Mouse (Mus musculus) testis, adult 2 months (tissue): Measurements from ENCODE around the gene 1700029F12Rik. TPM values are rescaled to one million over a fixed set of nuclear protein-coding genes. Genes with fewer than 3 reads are reported as not detected.
A peak's percentile ranks its signal among the peaks of the same experiment; 100 is the strongest.

Experiments
- H3K27ac ChIP-seq: fragments of 200-500 bp; 2 replicates; pipeline ENCODE4 v1.5.1; 2012; ENCODE audit warnings: low read depth, low read length; ENCODE audit not compliant: control insufficient read depth, insufficient read depth
- H3K27me3 ChIP-seq: fragments of 200-500 bp; 2 replicates; pipeline ENCODE4 v1.6.1; 2012; ENCODE audit warnings: mild to moderate bottlenecking, low read length, moderate library complexity; ENCODE audit not compliant: control insufficient read depth, insufficient read depth
- H3K36me3 ChIP-seq: fragments of 200-500 bp; 2 replicates; pipeline ENCODE4 v1.6.1; 2012; ENCODE audit warnings: mild to moderate bottlenecking, low read length; ENCODE audit not compliant: control insufficient read depth, insufficient read depth
- H3K4me1 ChIP-seq: fragments of 200-500 bp; 2 replicates; pipeline ENCODE4 v1.6.1; 2012; ENCODE audit warnings: low read length; ENCODE audit not compliant: control insufficient read depth, insufficient read depth
- H3K4me3 ChIP-seq: fragments of 200-500 bp; 2 replicates; pipeline ENCODE4 v1.5.1; 2012; ENCODE audit warnings: low read depth, mild to moderate bottlenecking, low read length, moderate library complexity, mixed read lengths; ENCODE audit not compliant: control insufficient read depth
- CTCF ChIP-seq: fragments of 200-500 bp; IDR thresholded peaks from 2 replicates; pipeline ENCODE4 v1.5.1; 2012; ENCODE audit warnings: low read depth, mild to moderate bottlenecking, inconsistent platforms, low read length, moderate library complexity; ENCODE audit not compliant: control insufficient read depth, insufficient read depth, insufficient replicate concordance
- POLR2A ChIP-seq: fragments of 200-500 bp; IDR thresholded peaks from 2 replicates; pipeline ENCODE4 v1.6.1; 2012; ENCODE audit warnings: low read depth, mild to moderate bottlenecking, inconsistent platforms, low read length, moderate library complexity; ENCODE audit not compliant: control insufficient read depth
- polyA plus RNA-seq: library from polyadenylated mRNA; depleted of rRNA; stranded (reverse); fragments of >200 nt; gene quantifications from 2 replicates; pipeline ENCODE4 v1.2.3, GENCODE M21; 2012; rRNA removed

The 1700029F12Rik gene
- polyA plus RNA-seq, 1 experiment: 2,753 TPM

- Histone ChIP-seq H3K4me1 (peaks cover 21% of the 10 kb centered on the region), H3K27ac (no peak overlapping the region), H3K36me3 (no peaks in the 10 kb centered on the region), H3K4me3 (no peak overlapping the region), H3K27me3 (no peaks in the 10 kb centered on the region)
- TF ChIP-seq POLR2A (no peak), CTCF (no peak)
Observed at GRCm38 (mm10) chr13:96984688-96985087, 49.5 kb downstream of the 1700029F12Rik start.

- Histone ChIP-seq H3K4me3 (peak overlapping the region; percentile 56), H3K36me3 (no peaks in the 10 kb centered on the region), H3K27ac (no peak overlapping the region), H3K4me1 (peaks cover 19% of the 10 kb centered on the region), H3K27me3 (no peaks in the 10 kb centered on the region)
- TF ChIP-seq CTCF (no peak), POLR2A (no peak)
Observed at GRCm38 (mm10) chr13:96983251-96984126, 50.7 kb downstream of the 1700029F12Rik start.

GRCm38 (mm10) chr13:96980561-96980960 lies 53.6 kb downstream of the 1700029F12Rik start:
- H3K27ac ChIP-seq: no peak overlapping the region
- no peaks in the 10 kb centered on the region for H3K27me3 ChIP-seq
- no peaks in the 10 kb centered on the region for H3K36me3 ChIP-seq
- no peak overlapping the region for H3K4me3 ChIP-seq
- TF ChIP-seq POLR2A: no peak
- no peak for TF ChIP-seq CTCF
- peaks cover 19% of the 10 kb centered on the region for H3K4me1 ChIP-seq

- TF ChIP-seq CTCF (no peak), POLR2A (no peak)
- no peaks in the 10 kb centered on the region for H3K36me3 ChIP-seq
- H3K4me3 ChIP-seq: no peak overlapping the region
- no peak overlapping the region for H3K27ac ChIP-seq
- H3K27me3 ChIP-seq: no peaks in the 10 kb centered on the region
- H3K4me1 ChIP-seq: no peaks in the 10 kb centered on the region
Observed at GRCm38 (mm10) chr13:96976986-96977595, 57.1 kb downstream of the 1700029F12Rik start.

GRCm38 (mm10) chr13:96973318-96973717 lies 60.8 kb downstream of the 1700029F12Rik start:
- H3K4me3 ChIP-seq: no peak overlapping the region
- no peaks in the 10 kb centered on the region for H3K27me3 ChIP-seq
- TF ChIP-seq CTCF (no peak), POLR2A (no peak)
- no peaks in the 10 kb centered on the region for H3K4me1 ChIP-seq
- no peak overlapping the region for H3K27ac ChIP-seq
- H3K36me3 ChIP-seq: no peaks in the 10 kb centered on the region

Other genes starting within 250 kb of the 1700029F12Rik start
- 0.90 and 1.4 TPM in 2 replicates for gene Gcnt4, start 109.7 kb downstream of the 1700029F12Rik start, polyA plus RNA-seq
- gene Fam169a, start 32.9 kb upstream of the 1700029F12Rik start, polyA plus RNA-seq: 4.1 and 4.4 TPM in 2 replicates
- not detected in 2 replicates for gene Gm6169, start 64.9 kb upstream of the 1700029F12Rik start, polyA plus RNA-seq
- gene Gfm2, start 103.6 kb upstream of the 1700029F12Rik start, polyA plus RNA-seq: 13.4 and 14.2 TPM in 2 replicates
- 26.9 and 28.4 TPM in 2 replicates for gene Nsa2, start 103.6 kb upstream of the 1700029F12Rik start, polyA plus RNA-seq
- gene Hexb, start 164.0 kb upstream of the 1700029F12Rik start, polyA plus RNA-seq: 3.7 and 6.3 TPM in 2 replicates
- gene Enc1, start 206.7 kb upstream of the 1700029F12Rik start, polyA plus RNA-seq: 6.0 and 8.5 TPM in 2 replicates